In the genomic region with DNA sequence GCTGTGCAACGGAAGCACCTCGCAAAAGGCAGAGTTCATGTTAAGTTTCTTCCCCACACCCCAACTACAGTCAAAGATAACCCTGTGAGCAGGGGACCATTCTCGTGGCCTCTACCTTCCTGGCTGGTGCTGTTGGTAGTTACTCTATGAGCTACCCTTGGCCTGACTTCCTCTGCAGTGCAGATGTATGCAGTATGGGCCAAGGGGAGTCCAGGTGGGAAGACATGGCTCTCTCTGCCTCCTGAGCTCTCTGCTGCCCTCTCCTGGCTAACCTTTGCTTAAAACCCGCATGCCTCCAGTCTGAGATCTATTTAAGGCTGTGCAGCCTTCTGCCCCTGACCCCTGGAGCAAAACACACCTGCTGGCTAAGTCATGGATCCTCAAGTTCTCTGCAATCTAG, we compare ENCODE assay signal across 10 mouse cellular contexts. TPM values are rescaled to one million over a fixed set of nuclear protein-coding genes. Genes with fewer than 3 reads are reported as not detected.
DNase-seq lines count a peak whose midpoint lies in the region; ATAC-seq and TF ChIP-seq lines count a peak whose summit lies in the region.
"Had no signal": no experiment of that assay in that cellular context is flagged by ENCODE, and none has a peak within 500 bp of the region (broad histone marks: within the 10 kb centered on the region; RNA-seq: fewer than 3 reads in every experiment).

No protein-coding gene starts in this region.

- WGBS in midbrain, postnatal 0 days: 68% methylated on average over 4 of the region's 4 CpGs
- WGBS in midbrain, embryonic 10.5 days: 73% methylated on average over 4 of the region's 4 CpGs
- 65% methylated on average over 4 of the region's 4 CpGs for WGBS in liver, embryonic 14.5 days (ENCODE audit: insufficient replicate concordance)
- WGBS in forebrain, embryonic 10.5 days: 75% methylated on average over 4 of the region's 4 CpGs

- peaks cover 4% of the 10 kb centered on the region; the same call in 1 of the 2 replicates for H3K9me3 ChIP-seq in midbrain, postnatal 0 days (ENCODE audit: low read length)
- H3K9me3 ChIP-seq in midbrain, embryonic 10.5 days (replicated peaks): peaks cover 4% of the 10 kb centered on the region
- no peaks in the 10 kb centered on the region for H3K9me3 ChIP-seq in liver, embryonic 14.5 days (ENCODE audit: control insufficient read depth, low read length)
- H3K9me3 ChIP-seq in forebrain, embryonic 10.5 days: peaks cover 5% of the 10 kb centered on the region
- H3K9me3 ChIP-seq: stomach, embryonic 15.5 days had no signal

- H3K4me3 ChIP-seq in midbrain, postnatal 0 days (ENCODE audit: low read depth, low read length): no peak overlapping the region
- no peak overlapping the region for H3K4me3 ChIP-seq in midbrain, embryonic 10.5 days
- H3K4me3 ChIP-seq in liver, embryonic 14.5 days (ENCODE audit: insufficient read depth in 1 of 2, low read depth in 2 of 2, low read length in 2 of 2): no peak overlapping the region
- H3K4me3 ChIP-seq in forebrain, embryonic 10.5 days: no peak overlapping the region
- H3K4me3 ChIP-seq: stomach, embryonic 15.5 days had no signal

- no peak overlapping the region for H3K4me2 ChIP-seq in midbrain, postnatal 0 days (ENCODE audit: low read depth, low read length, poor library complexity, severe bottlenecking)
- no peak overlapping the region for H3K4me2 ChIP-seq in liver, embryonic 14.5 days (ENCODE audit: low read depth)
- H3K4me2 ChIP-seq: stomach, embryonic 15.5 days had no signal

- H3K4me1 ChIP-seq in midbrain, postnatal 0 days (ENCODE audit: insufficient read depth, low read length): no peaks in the 10 kb centered on the region
- no peaks in the 10 kb centered on the region for H3K4me1 ChIP-seq in midbrain, embryonic 10.5 days
- no peaks in the 10 kb centered on the region for H3K4me1 ChIP-seq in liver, embryonic 14.5 days (replicated peaks; ENCODE audit: control insufficient read depth in 2 of 2, insufficient read depth in 2 of 2, low read length in 1 of 2)
- no peaks in the 10 kb centered on the region for H3K4me1 ChIP-seq in forebrain, embryonic 10.5 days
- H3K4me1 ChIP-seq: stomach, embryonic 15.5 days had no signal

- peak; percentile 49 to 53 for DNase-seq in cerebellum, postnatal 10 days
- no peak for DNase-seq in cerebellum, adult 8-10 months
- DNase-seq in midbrain, postnatal 0 days (ENCODE audit: low spot score): no peak
- no peak for DNase-seq in midbrain, embryonic 10.5 days (ENCODE audit: low spot score)
- no peak for DNase-seq in liver, embryonic 14.5 days (ENCODE audit: low read depth in 3 of 3, low spot score in 3 of 3)
- peak; percentile 56 for DNase-seq in thymus, postnatal 25 days
- DNase-seq in forebrain, embryonic 10.5 days (ENCODE audit: extremely low spot score, low spot score): no peak
- DNase-seq in frontal cortex, postnatal 14 days (ENCODE audit: low spot score in 2 of 2): no peak

- no peak overlapping the region for H3K9ac ChIP-seq in midbrain, postnatal 0 days (replicated peaks; ENCODE audit: low read length, poor library complexity, severe bottlenecking)
- no peak overlapping the region for H3K9ac ChIP-seq in liver, embryonic 14.5 days (replicated peaks)
- H3K9ac ChIP-seq: stomach, embryonic 15.5 days had no signal

- H3K27ac ChIP-seq in midbrain, postnatal 0 days (ENCODE audit: low read depth, low read length): no peak overlapping the region
- H3K27ac ChIP-seq in midbrain, embryonic 10.5 days (replicated peaks): no peak overlapping the region
- H3K27ac ChIP-seq in liver, embryonic 14.5 days: no peak overlapping the region
- H3K27ac ChIP-seq in forebrain, embryonic 10.5 days: no peak overlapping the region
- H3K27ac ChIP-seq: stomach, embryonic 15.5 days had no signal

- ATAC-seq in midbrain, postnatal 0 days (ENCODE audit: low FRiP score): no peak
- ATAC-seq in liver, embryonic 14.5 days (ENCODE audit: insufficient read depth): no peak

- H3K27me3 ChIP-seq in midbrain, postnatal 0 days (ENCODE audit: insufficient read depth, low read length): no peaks in the 10 kb centered on the region
- H3K27me3 ChIP-seq in midbrain, embryonic 10.5 days (ENCODE audit: low read depth, poor library complexity, severe bottlenecking): no peaks in the 10 kb centered on the region
- no peaks in the 10 kb centered on the region for H3K27me3 ChIP-seq in liver, embryonic 14.5 days (ENCODE audit: control insufficient read depth, insufficient read depth, low read length)
- H3K27me3 ChIP-seq in forebrain, embryonic 10.5 days (ENCODE audit: poor library complexity, severe bottlenecking): no peaks in the 10 kb centered on the region
- H3K27me3 ChIP-seq: stomach, embryonic 15.5 days had no signal

- TF ChIP-seq CTCF in midbrain, postnatal 0 days (IDR thresholded peaks at IDR 0.05): peak; percentile 32
- TF ChIP-seq CTCF in liver, embryonic 14.5 days (IDR thresholded peaks at IDR 0.05; ENCODE audit: low read depth): peak; percentile 84

- TF ChIP-seq EP300 in liver, embryonic 14.5 days (IDR thresholded peaks at IDR 0.05; ENCODE audit: low read depth): no peak

- no peaks in the 10 kb centered on the region for H3K36me3 ChIP-seq in midbrain, postnatal 0 days (ENCODE audit: insufficient read depth, low read length)
- no peaks in the 10 kb centered on the region for H3K36me3 ChIP-seq in midbrain, embryonic 10.5 days
- no peaks in the 10 kb centered on the region for H3K36me3 ChIP-seq in liver, embryonic 14.5 days (replicated peaks; ENCODE audit: control insufficient read depth, insufficient read depth, low read depth)
- no peaks in the 10 kb centered on the region for H3K36me3 ChIP-seq in forebrain, embryonic 10.5 days (replicated peaks)
- H3K36me3 ChIP-seq: G1E; stomach, embryonic 15.5 days had no signal

RNA-seq across cellular contexts. Expression of a gene that starts 10.2 kb away (rescaled TPM):
- total RNA-seq in midbrain, postnatal 0 days (2014; rRNA removed): 0.05 and 0.24 TPM in 2 replicates
- polyA plus RNA-seq in midbrain, postnatal 0 days (2015; fragmentation: Nextera tagmentation; extraction: Ambion mirVana): 0.05 TPM in 1 of 2 replicates, not detected in the other
- polyA plus RNA-seq in midbrain, embryonic 10.5 days (2016; fragmentation: Nextera tagmentation; extraction: Ambion mirVana): 0.05 TPM in 1 of 2 replicates, not detected in the other
- 0.66 and 0.83 TPM in 2 replicates for polyA plus RNA-seq in liver, embryonic 14.5 days (2012; rRNA removed)
- 0.67 and 1.5 TPM in 2 replicates for polyA plus RNA-seq in liver, embryonic 14.5 days (2014; fragmentation: Nextera tagmentation; extraction: Ambion mirVana)
- polyA plus RNA-seq in forebrain, embryonic 10.5 days (2016; fragmentation: Nextera tagmentation; extraction: Ambion mirVana): not detected in 2 replicates
- polyA plus RNA-seq: G1E had no signal

RNA-seq across cellular contexts. Expression of a gene that starts 34.1 kb away (rescaled TPM):
- total RNA-seq in midbrain, postnatal 0 days (2014; rRNA removed): 1.5 and 1.8 TPM in 2 replicates
- 1.4 and 1.7 TPM in 2 replicates for polyA plus RNA-seq in midbrain, postnatal 0 days (2015; fragmentation: Nextera tagmentation; extraction: Ambion mirVana)
- 0.58 and 0.93 TPM in 2 replicates for polyA plus RNA-seq in midbrain, embryonic 10.5 days (2016; fragmentation: Nextera tagmentation; extraction: Ambion mirVana)
- 2.1 and 3.1 TPM in 2 replicates for polyA plus RNA-seq in liver, embryonic 14.5 days (2012; rRNA removed)
- 3.6 and 3.7 TPM in 2 replicates for polyA plus RNA-seq in liver, embryonic 14.5 days (2014; fragmentation: Nextera tagmentation; extraction: Ambion mirVana)
- 0.42 and 1.3 TPM in 2 replicates for polyA plus RNA-seq in forebrain, embryonic 10.5 days (2016; fragmentation: Nextera tagmentation; extraction: Ambion mirVana)
- polyA plus RNA-seq: G1E had no signal

RNA-seq across cellular contexts. Expression of a gene that starts 45.0 kb away (rescaled TPM):
- total RNA-seq in midbrain, postnatal 0 days (2014; rRNA removed): not detected in 2 replicates
- polyA plus RNA-seq in midbrain, postnatal 0 days (2015; fragmentation: Nextera tagmentation; extraction: Ambion mirVana): not detected in 2 replicates
- not detected in 2 replicates for polyA plus RNA-seq in midbrain, embryonic 10.5 days (2016; fragmentation: Nextera tagmentation; extraction: Ambion mirVana)
- polyA plus RNA-seq in liver, embryonic 14.5 days (2012; rRNA removed): 0.18 TPM in 1 of 2 replicates, not detected in the other
- polyA plus RNA-seq in liver, embryonic 14.5 days (2014; fragmentation: Nextera tagmentation; extraction: Ambion mirVana): not detected in 2 replicates
- polyA plus RNA-seq in forebrain, embryonic 10.5 days (2016; fragmentation: Nextera tagmentation; extraction: Ambion mirVana): not detected in 2 replicates
- total RNA-seq: G1E had no signal
- polyA plus RNA-seq: G1E; stomach, embryonic 15.5 days had no signal

Comparison
In these comparisons a context has a peak if more than half of its experiments do, and no peak if none do; other contexts are left out.
1. DNase-seq: peak in cerebellum, postnatal 10 days (2 of 2) and thymus, postnatal 25 days (single experiment); none in cerebellum, adult 8-10 months (single experiment), midbrain, postnatal 0 days (single experiment), midbrain, embryonic 10.5 days (single experiment), liver, embryonic 14.5 days (0 of 3), forebrain, embryonic 10.5 days (single experiment) and frontal cortex, postnatal 14 days (0 of 2).